Mouse (Mus musculus): Measurements from ENCODE around the gene 1700003H04Rik. TPM values are rescaled to one million over a fixed set of nuclear protein-coding genes. Genes with fewer than 3 reads are reported as not detected.

The 1700003H04Rik gene
- total RNA-seq (2021): not detected
- long read RNA-seq, experiment 1: 0 reads
- long read RNA-seq, experiment 2: 0 reads

- DNase-seq (ENCODE audit: low spot score in 2 of 2): no peak
Measured at GRCm38 (mm10) chr3:124581001-124581400, at the start of gene 1700003H04Rik. Gene 1700003H04Rik, minus strand, starts transcription at chr3:124581101.

- DNase-seq (ENCODE audit: low spot score in 2 of 2): no peak
Measured at GRCm38 (mm10) chr3:124623031-124623430, 42.1 kb upstream of the 1700003H04Rik start.

GRCm38 (mm10) chr3:124613287-124613686, 32.4 kb upstream of the 1700003H04Rik start:
- no peak for DNase-seq (ENCODE audit: low spot score in 2 of 2)

GRCm38 (mm10) chr3:124609956-124610355, 29.1 kb upstream of the 1700003H04Rik start:
- no peak for DNase-seq (ENCODE audit: low spot score in 2 of 2)

GRCm38 (mm10) chr3:124606021-124606517, 25.2 kb upstream of the 1700003H04Rik start:
- no peak for DNase-seq (ENCODE audit: low spot score in 2 of 2)

- DNase-seq (ENCODE audit: low spot score in 2 of 2): no peak
Measured at GRCm38 (mm10) chr3:124605518-124605917, 24.6 kb upstream of the 1700003H04Rik start.

GRCm38 (mm10) chr3:124597789-124598188, 16.9 kb upstream of the 1700003H04Rik start:
- no peak for DNase-seq (ENCODE audit: low spot score in 2 of 2)

GRCm38 (mm10) chr3:124587534-124587933, 6.6 kb upstream of the 1700003H04Rik start:
- no peak for DNase-seq (ENCODE audit: low spot score in 2 of 2)

GRCm38 (mm10) chr3:124585761-124586160, 4.9 kb upstream of the 1700003H04Rik start:
- no peak for DNase-seq (ENCODE audit: low spot score in 2 of 2)

- no peak for DNase-seq (ENCODE audit: low spot score in 2 of 2)
Measured at GRCm38 (mm10) chr3:124557317-124557716, 23.6 kb downstream of the 1700003H04Rik start.

GRCm38 (mm10) chr3:124555963-124556362, 24.9 kb downstream of the 1700003H04Rik start:
- DNase-seq (ENCODE audit: low spot score in 2 of 2): no peak

GRCm38 (mm10) chr3:124555092-124555491, 25.8 kb downstream of the 1700003H04Rik start:
- DNase-seq (ENCODE audit: low spot score in 2 of 2): no peak

- no peak for DNase-seq (ENCODE audit: low spot score in 2 of 2)
Measured at GRCm38 (mm10) chr3:124548898-124549297, 32.0 kb downstream of the 1700003H04Rik start.

- no peak for DNase-seq (ENCODE audit: low spot score in 2 of 2)
Measured at GRCm38 (mm10) chr3:124538260-124538659, 42.6 kb downstream of the 1700003H04Rik start.

GRCm38 (mm10) chr3:124536602-124537001, 44.3 kb downstream of the 1700003H04Rik start:
- no peak for DNase-seq (ENCODE audit: low spot score in 2 of 2)

- DNase-seq (ENCODE audit: low spot score in 2 of 2): no peak
Measured at GRCm38 (mm10) chr3:124518786-124519185, 62.1 kb downstream of the 1700003H04Rik start.

Other genes with a start within 250 kb of the 1700003H04Rik start
- gene 1700006A11Rik, start 155.1 kb downstream of the 1700003H04Rik start, total RNA-seq (2021): not detected